14 mouse cellular contexts compared by ENCODE assay signal in the genomic region with DNA sequence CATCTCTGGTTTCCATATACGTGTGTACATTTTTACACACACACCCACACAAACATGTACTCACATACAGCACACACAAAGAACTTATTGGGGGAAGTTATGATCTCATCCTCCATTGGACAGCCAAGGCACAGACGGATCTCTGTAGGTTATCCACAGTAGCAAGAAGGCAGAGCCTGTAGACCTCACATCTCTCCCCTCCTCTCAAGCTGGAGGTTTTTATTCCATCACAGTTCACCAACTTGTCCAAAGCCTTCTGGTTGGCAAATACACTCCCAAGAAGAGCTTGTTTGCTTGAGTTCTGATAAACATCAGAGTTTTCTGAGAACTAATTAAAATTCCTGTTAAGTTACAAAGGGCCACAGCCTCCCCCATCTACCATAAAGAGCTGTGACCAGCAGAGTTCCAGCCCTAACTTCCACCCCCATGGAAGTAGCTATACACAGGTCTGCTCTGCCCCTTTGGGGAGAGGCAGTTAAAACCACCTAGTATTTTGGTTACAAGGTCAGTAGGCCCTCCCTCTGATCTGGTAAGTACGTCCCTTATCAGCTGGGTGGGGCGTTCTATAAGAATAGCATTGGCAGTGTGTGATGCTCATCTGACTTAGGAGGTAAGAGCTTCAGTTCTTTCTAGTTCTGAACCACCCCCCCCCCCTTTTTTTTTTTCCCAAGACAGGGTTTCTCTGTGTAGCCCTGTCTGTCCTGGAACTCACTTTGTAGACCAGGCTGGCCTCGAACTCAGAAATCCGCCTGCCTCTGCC. TPM values are rescaled to one million over a fixed set of nuclear protein-coding genes. Genes with fewer than 3 reads are reported as not detected.
A peak's percentile ranks its signal among the peaks of the same experiment; 100 is the strongest.
DNase-seq lines count a peak whose midpoint lies in the region; ATAC-seq lines count a peak whose summit lies in the region.
"Had no signal": no experiment of that assay in that cellular context is flagged by ENCODE, and none has a peak within 500 bp of the region (broad histone marks: within the 10 kb centered on the region; RNA-seq: fewer than 3 reads in every experiment).

No protein-coding gene starts in this region.

- H3K9me3 ChIP-seq in heart, embryonic 10.5 days: no peaks in the 10 kb centered on the region
- no peaks in the 10 kb centered on the region for H3K9me3 ChIP-seq in kidney, embryonic 15.5 days (replicated peaks)
- H3K9me3 ChIP-seq: neural tube, embryonic 15.5 days had no signal

- H3K36me3 ChIP-seq in heart, embryonic 10.5 days: no peaks in the 10 kb centered on the region
- no peaks in the 10 kb centered on the region for H3K36me3 ChIP-seq in kidney, embryonic 15.5 days
- H3K36me3 ChIP-seq: neural tube, embryonic 15.5 days had no signal

- DNase-seq in heart, embryonic 10.5 days (ENCODE audit: low spot score): no peak
- DNase-seq in heart, postnatal 10 days: no peak
- DNase-seq in kidney, adult 18-20 months: no peak
- DNase-seq in adrenal gland, postnatal 10 days: no peak
- DNase-seq in spleen, postnatal 10 days (ENCODE audit: low spot score in 2 of 2): no peak
- DNase-seq: adrenal gland, adult 8-10 months; cerebellum, postnatal 10 days; lung, adult 18-20 months; right cerebral cortex, adult 18-20 months; spleen, adult 18-20 months had no signal

- ATAC-seq in kidney, embryonic 15.5 days (replicated peaks; ENCODE audit: low FRiP score): no peak
- 0 out of 2 replicates have a peak, but pooled peaks have one; percentile 26 for ATAC-seq in erythroblast, adult 5-6 weeks (replicated peaks; ENCODE audit: low FRiP score, poor library complexity, severe bottlenecking)
- peak; percentile 49 for ATAC-seq in megakaryocyte progenitor cell, adult 5-6 weeks (replicated peaks; ENCODE audit: poor library complexity)

- intact Hi-C loops in heart, postnatal 10 days (cut with DNase I): no loop called here

- peaks cover 80% of the 10 kb centered on the region for H3K4me1 ChIP-seq in heart, embryonic 10.5 days
- peaks cover 61% of the 10 kb centered on the region for H3K4me1 ChIP-seq in kidney, embryonic 15.5 days

- no peak overlapping the region for H3K4me3 ChIP-seq in heart, embryonic 10.5 days
- H3K4me3 ChIP-seq in kidney, embryonic 15.5 days (replicated peaks): no peak overlapping the region
- H3K4me3 ChIP-seq: neural tube, embryonic 15.5 days had no signal

- H3K9ac ChIP-seq in kidney, embryonic 15.5 days: no peak overlapping the region
- H3K9ac ChIP-seq: neural tube, embryonic 15.5 days had no signal

- 62% methylated on average over 6 of the region's 6 CpGs for WGBS in heart, embryonic 10.5 days
- WGBS in kidney, embryonic 15.5 days: 80% methylated on average over 6 of the region's 6 CpGs

- H3K27me3 ChIP-seq in heart, embryonic 10.5 days (ENCODE audit: insufficient read depth, poor library complexity, severe bottlenecking): no peaks in the 10 kb centered on the region
- H3K27me3 ChIP-seq in kidney, embryonic 15.5 days: no peaks in the 10 kb centered on the region
- H3K27me3 ChIP-seq: neural tube, embryonic 15.5 days had no signal

- no peak overlapping the region for H3K4me2 ChIP-seq in kidney, embryonic 15.5 days
- H3K4me2 ChIP-seq: neural tube, embryonic 15.5 days had no signal

- peak overlapping the region; percentile 77; the same call in 1 of the 2 replicates for H3K27ac ChIP-seq in heart, embryonic 10.5 days
- H3K27ac ChIP-seq in kidney, embryonic 15.5 days: peak overlapping the region; percentile 41
- H3K27ac ChIP-seq: neural tube, embryonic 15.5 days had no signal

RNA-seq across cellular contexts. Expression of a gene that starts 33.8 kb away (rescaled TPM):
- polyA plus RNA-seq in heart, embryonic 10.5 days (2016; fragmentation: Nextera tagmentation; extraction: Ambion mirVana): 226 and 259 TPM in 2 replicates
- 100 to 1,000 TPM; 177 to 195 TPM for total RNA-seq in heart, postnatal 10 days (2021)
- 167 and 174 TPM in 2 replicates for polyA plus RNA-seq in kidney, embryonic 15.5 days (2015; fragmentation: Nextera tagmentation; extraction: Ambion mirVana)
- total RNA-seq in erythroblast, adult 5-6 weeks (2015; ENCODE audit: low replicate concordance): 15.0 and 25.0 TPM in 2 replicates
- 23.4 and 25.2 TPM in 2 replicates for total RNA-seq in erythroblast, adult 5-6 weeks (2017; ENCODE audit: low replicate concordance)
- total RNA-seq in megakaryocyte progenitor cell, adult 5-6 weeks (2015): 50.8 and 54.4 TPM in 2 replicates
- 52.9 and 56.3 TPM in 2 replicates for total RNA-seq in megakaryocyte progenitor cell, adult 5-6 weeks (2017)
- 10 to 100 TPM; 46.9 to 60.8 TPM for total RNA-seq in adrenal gland, postnatal 10 days (2021)

RNA-seq across cellular contexts. Expression of a gene that starts 47.1 kb away (rescaled TPM):
- polyA plus RNA-seq in heart, embryonic 10.5 days (2016; fragmentation: Nextera tagmentation; extraction: Ambion mirVana): 51.1 and 55.2 TPM in 2 replicates
- total RNA-seq in heart, postnatal 10 days (2021): 100 to 1,000 TPM; 327 to 358 TPM
- 43.7 and 44.0 TPM in 2 replicates for polyA plus RNA-seq in kidney, embryonic 15.5 days (2015; fragmentation: Nextera tagmentation; extraction: Ambion mirVana)
- 1,365 and 1,400 TPM in 2 replicates for total RNA-seq in erythroblast, adult 5-6 weeks (2015; ENCODE audit: low replicate concordance)
- 1,814 and 2,055 TPM in 2 replicates for total RNA-seq in erythroblast, adult 5-6 weeks (2017; ENCODE audit: low replicate concordance)
- total RNA-seq in megakaryocyte progenitor cell, adult 5-6 weeks (2015): 641 and 693 TPM in 2 replicates
- 470 and 502 TPM in 2 replicates for total RNA-seq in megakaryocyte progenitor cell, adult 5-6 weeks (2017)
- 100 to 1,000 TPM; 350 to 392 TPM for total RNA-seq in adrenal gland, postnatal 10 days (2021)

RNA-seq across cellular contexts. Expression of a gene that starts 58.0 kb away (rescaled TPM):
- polyA plus RNA-seq in heart, embryonic 10.5 days (2016; fragmentation: Nextera tagmentation; extraction: Ambion mirVana): 5.1 and 8.2 TPM in 2 replicates
- total RNA-seq in heart, postnatal 10 days (2021): 1 to 10 TPM; 1.6 to 1.7 TPM
- polyA plus RNA-seq in kidney, embryonic 15.5 days (2015; fragmentation: Nextera tagmentation; extraction: Ambion mirVana): 9.5 and 11.8 TPM in 2 replicates
- 2.9 and 5.2 TPM in 2 replicates for total RNA-seq in erythroblast, adult 5-6 weeks (2015; ENCODE audit: low replicate concordance)
- total RNA-seq in erythroblast, adult 5-6 weeks (2017; ENCODE audit: low replicate concordance): 4.4 and 4.5 TPM in 2 replicates
- total RNA-seq in megakaryocyte progenitor cell, adult 5-6 weeks (2015): 13.4 TPM in 2 replicates
- 17.5 and 20.2 TPM in 2 replicates for total RNA-seq in megakaryocyte progenitor cell, adult 5-6 weeks (2017)
- total RNA-seq in adrenal gland, postnatal 10 days (2021): 1 to 10 TPM; 3.8 to 4.0 TPM
